Mouse (Mus musculus): ENCODE measurements around the gene Tns1. TPM values are rescaled to one million over a fixed set of nuclear protein-coding genes. Genes with fewer than 3 reads are reported as not detected.

Tns1 gene
- total and polyA plus RNA-seq, 2 experiments: 17.9 to 47.9 TPM

GRCm38 (mm10) chr1:73880731-73881130 is 243.5 kb downstream of the Tns1 start:
- DNase-seq (ENCODE audit: extremely low read depth, low read depth, low spot score): no peak
- Histone ChIP-seq H3K9ac (ENCODE audit: low read depth, low read length) (no peak overlapping the region), H3K79me2 (ENCODE audit: control insufficient read depth, insufficient read depth, low read length) (no peaks in the 10 kb centered on the region), H3K4me3 (ENCODE audit: insufficient read depth, low read depth, low read length) (no peak overlapping the region), H3K27ac (replicated peaks; ENCODE audit: insufficient read depth, low read depth, low read length) (no peak overlapping the region), H3K36me3 (ENCODE audit: control insufficient read depth, insufficient read depth, low read length) (no peaks in the 10 kb centered on the region), H3K4me1 (ENCODE audit: control insufficient read depth, insufficient read depth, low read length) (no peaks in the 10 kb centered on the region), H3K27me3 (ENCODE audit: control insufficient read depth, insufficient read depth, low read length) (no peaks in the 10 kb centered on the region)
- TF ChIP-seq CTCF (IDR thresholded peaks at IDR 0.05; ENCODE audit: low read depth, low read length) (no peak), POLR2A (IDR thresholded peaks at IDR 0.05; ENCODE audit: extremely low read depth, insufficient read depth, low read length) (no peak)

GRCm38 (mm10) chr1:73875676-73876218 is 248.5 kb downstream of the Tns1 start:
- Histone ChIP-seq H3K4me3 (ENCODE audit: insufficient read depth, low read depth, low read length) (no peak overlapping the region), H3K79me2 (ENCODE audit: control insufficient read depth, insufficient read depth, low read length) (no peaks in the 10 kb centered on the region), H3K27ac (replicated peaks; ENCODE audit: insufficient read depth, low read depth, low read length) (no peak overlapping the region), H3K4me1 (ENCODE audit: control insufficient read depth, insufficient read depth, low read length) (no peaks in the 10 kb centered on the region), H3K9ac (ENCODE audit: low read depth, low read length) (no peak overlapping the region), H3K36me3 (ENCODE audit: control insufficient read depth, insufficient read depth, low read length) (no peaks in the 10 kb centered on the region), H3K27me3 (ENCODE audit: control insufficient read depth, insufficient read depth, low read length) (no peaks in the 10 kb centered on the region)
- no peak for TF ChIP-seq CTCF (IDR thresholded peaks at IDR 0.05; ENCODE audit: low read depth, low read length)
- TF ChIP-seq POLR2A (IDR thresholded peaks at IDR 0.05; ENCODE audit: extremely low read depth, insufficient read depth, low read length): no peak
- 38% methylated on average over 1 of the region's 1 CpGs for WGBS
- no peak for DNase-seq (ENCODE audit: extremely low read depth, low read depth, low spot score)

GRCm38 (mm10) chr1:73864314-73864713 is 259.9 kb downstream of the Tns1 start:
- TF ChIP-seq POLR2A (IDR thresholded peaks at IDR 0.05; ENCODE audit: extremely low read depth, insufficient read depth, low read length): no peak
- no peak for TF ChIP-seq CTCF (IDR thresholded peaks at IDR 0.05; ENCODE audit: low read depth, low read length)
- no peak overlapping the region for H3K9ac ChIP-seq (ENCODE audit: low read depth, low read length)
- no peaks in the 10 kb centered on the region for H3K36me3 ChIP-seq (ENCODE audit: control insufficient read depth, insufficient read depth, low read length)
- H3K27ac ChIP-seq (replicated peaks; ENCODE audit: insufficient read depth, low read depth, low read length): no peak overlapping the region
- DNase-seq (ENCODE audit: extremely low read depth, low read depth, low spot score): no peak
- H3K27me3 ChIP-seq (ENCODE audit: control insufficient read depth, insufficient read depth, low read length): no peaks in the 10 kb centered on the region
- WGBS: 85% methylated on average over 3 of the region's 3 CpGs
- no peak overlapping the region for H3K4me3 ChIP-seq (ENCODE audit: insufficient read depth, low read depth, low read length)
- H3K4me1 ChIP-seq (ENCODE audit: control insufficient read depth, insufficient read depth, low read length): no peaks in the 10 kb centered on the region
- no peaks in the 10 kb centered on the region for H3K79me2 ChIP-seq (ENCODE audit: control insufficient read depth, insufficient read depth, low read length)

GRCm38 (mm10) chr1:73863074-73863431 is 261.2 kb downstream of the Tns1 start:
- H3K36me3 ChIP-seq (ENCODE audit: control insufficient read depth, insufficient read depth, low read length): no peaks in the 10 kb centered on the region
- no peaks in the 10 kb centered on the region for H3K27me3 ChIP-seq (ENCODE audit: control insufficient read depth, insufficient read depth, low read length)
- H3K4me3 ChIP-seq (ENCODE audit: insufficient read depth, low read depth, low read length): no peak overlapping the region
- H3K27ac ChIP-seq (replicated peaks; ENCODE audit: insufficient read depth, low read depth, low read length): no peak overlapping the region
- H3K9ac ChIP-seq (ENCODE audit: low read depth, low read length): no peak overlapping the region
- no peak for DNase-seq (ENCODE audit: extremely low read depth, low read depth, low spot score)
- 33% methylated on average over 11 of the region's 11 CpGs for WGBS
- H3K4me1 ChIP-seq (ENCODE audit: control insufficient read depth, insufficient read depth, low read length): no peaks in the 10 kb centered on the region
- TF ChIP-seq CTCF (IDR thresholded peaks at IDR 0.05; ENCODE audit: low read depth, low read length): no peak
- no peak for TF ChIP-seq POLR2A (IDR thresholded peaks at IDR 0.05; ENCODE audit: extremely low read depth, insufficient read depth, low read length)
- H3K79me2 ChIP-seq (ENCODE audit: control insufficient read depth, insufficient read depth, low read length): no peaks in the 10 kb centered on the region

- no peaks in the 10 kb centered on the region for H3K79me2 ChIP-seq (ENCODE audit: control insufficient read depth, insufficient read depth, low read length)
- H3K4me3 ChIP-seq (ENCODE audit: insufficient read depth, low read depth, low read length): no peak overlapping the region
- no peak overlapping the region for H3K9ac ChIP-seq (ENCODE audit: low read depth, low read length)
- no peaks in the 10 kb centered on the region for H3K27me3 ChIP-seq (ENCODE audit: control insufficient read depth, insufficient read depth, low read length)
- H3K36me3 ChIP-seq (ENCODE audit: control insufficient read depth, insufficient read depth, low read length): no peaks in the 10 kb centered on the region
- WGBS: 32% methylated on average over 15 of the region's 15 CpGs
- H3K4me1 ChIP-seq (ENCODE audit: control insufficient read depth, insufficient read depth, low read length): no peaks in the 10 kb centered on the region
- TF ChIP-seq POLR2A (IDR thresholded peaks at IDR 0.05; ENCODE audit: extremely low read depth, insufficient read depth, low read length) (no peak), CTCF (IDR thresholded peaks at IDR 0.05; ENCODE audit: low read depth, low read length) (peak; percentile 50)
- no peak for DNase-seq (ENCODE audit: extremely low read depth, low read depth, low spot score)
- no peak overlapping the region for H3K27ac ChIP-seq (replicated peaks; ENCODE audit: insufficient read depth, low read depth, low read length)
These were observed 261.8 kb downstream of the Tns1 start for GRCm38 (mm10) chr1:73862323-73863073.

- TF ChIP-seq CTCF (IDR thresholded peaks at IDR 0.05; ENCODE audit: low read depth, low read length) (no peak), POLR2A (IDR thresholded peaks at IDR 0.05; ENCODE audit: extremely low read depth, insufficient read depth, low read length) (no peak)
- Histone ChIP-seq H3K27ac (replicated peaks; ENCODE audit: insufficient read depth, low read depth, low read length) (no peak overlapping the region), H3K9ac (ENCODE audit: low read depth, low read length) (no peak overlapping the region), H3K27me3 (ENCODE audit: control insufficient read depth, insufficient read depth, low read length) (no peaks in the 10 kb centered on the region), H3K36me3 (ENCODE audit: control insufficient read depth, insufficient read depth, low read length) (no peaks in the 10 kb centered on the region), H3K4me3 (ENCODE audit: insufficient read depth, low read depth, low read length) (no peak overlapping the region), H3K79me2 (ENCODE audit: control insufficient read depth, insufficient read depth, low read length) (no peaks in the 10 kb centered on the region), H3K4me1 (ENCODE audit: control insufficient read depth, insufficient read depth, low read length) (peaks cover 1% of the 10 kb centered on the region; the same call in 1 of the 2 replicates)
- WGBS: 84% methylated on average over 3 of the region's 3 CpGs
- no peak for DNase-seq (ENCODE audit: extremely low read depth, low read depth, low spot score)
These were observed 263.8 kb downstream of the Tns1 start for GRCm38 (mm10) chr1:73860421-73860820.

Other genes with a start within 250 kb of the Tns1 start
- gene Rufy4, start 1.1 kb upstream of the Tns1 start, total RNA-seq (2014; rRNA removed): 0.20 and 0.37 TPM in 2 replicates
- gene Rufy4, start 1.1 kb upstream of the Tns1 start, polyA plus RNA-seq (2012; rRNA removed): 0.09 and 0.32 TPM in 2 replicates
- gene Cxcr2, start 29.5 kb upstream of the Tns1 start, total RNA-seq (2014; rRNA removed): 0.07 TPM in 1 of 2 replicates, not detected in the other
- gene Cxcr2, start 29.5 kb upstream of the Tns1 start, polyA plus RNA-seq (2012; rRNA removed): 0.13 and 0.15 TPM in 2 replicates
- gene Cxcr1, start 70.2 kb upstream of the Tns1 start, total RNA-seq (2014; rRNA removed): not detected in 2 replicates
- not detected in 2 replicates for gene Cxcr1, start 70.2 kb upstream of the Tns1 start, polyA plus RNA-seq (2012; rRNA removed)
- 83.4 and 96.3 TPM in 2 replicates for gene Arpc2, start 111.6 kb upstream of the Tns1 start, total RNA-seq (2014; rRNA removed)
- gene Arpc2, start 111.6 kb upstream of the Tns1 start, polyA plus RNA-seq (2012; rRNA removed): 59.2 and 70.5 TPM in 2 replicates
- not detected in 2 replicates for gene Gpbar1, start 154.1 kb upstream of the Tns1 start, total RNA-seq (2014; rRNA removed)
- 0.11 and 0.20 TPM in 2 replicates for gene Gpbar1, start 154.1 kb upstream of the Tns1 start, polyA plus RNA-seq (2012; rRNA removed)
- gene Aamp, start 160.3 kb upstream of the Tns1 start, total RNA-seq (2014; rRNA removed): 112 and 115 TPM in 2 replicates
- gene Aamp, start 160.3 kb upstream of the Tns1 start, polyA plus RNA-seq (2012; rRNA removed): 156 TPM in 2 replicates
- 28.0 and 34.4 TPM in 2 replicates for gene Pnkd, start 160.5 kb upstream of the Tns1 start, total RNA-seq (2014; rRNA removed)
- gene Pnkd, start 160.5 kb upstream of the Tns1 start, polyA plus RNA-seq (2012; rRNA removed): 130 and 138 TPM in 2 replicates
- 26.1 and 31.5 TPM in 2 replicates for gene Tmbim1, start 181.2 kb upstream of the Tns1 start, total RNA-seq (2014; rRNA removed)
- 89.8 and 101 TPM in 2 replicates for gene Tmbim1, start 181.2 kb upstream of the Tns1 start, polyA plus RNA-seq (2012; rRNA removed)
- 0.09 TPM in 1 of 2 replicates, not detected in the other for gene Catip, start 237.7 kb upstream of the Tns1 start, total RNA-seq (2014; rRNA removed)
- gene Catip, start 237.7 kb upstream of the Tns1 start, polyA plus RNA-seq (2012; rRNA removed): 0.09 TPM in 1 of 2 replicates, not detected in the other

Measured in liver, adult 2 months (tissue).